Mouse (Mus musculus) T-helper 1 cell (primary cell): ENCODE data around the gene Msrb1.

Source experiments
- in situ Hi-C: fragments of 300-600 bp; cut with MboI, MseI; formaldehyde crosslinking; loops from one replicate; pipeline ENCODE4 v1.15.1; 2025; ENCODE audit warnings: high pct_unique_total_duplicates

Gene Msrb1

GRCm38 (mm10) chr17:24742307-24742706 lies 5.9 kb downstream of the Msrb1 start:
- in situ Hi-C loops = no loop called here

- in situ Hi-C loops = no loop called here
Measured at GRCm38 (mm10) chr17:24743896-24744295, 7.5 kb downstream of the Msrb1 start.

- in situ Hi-C loops = no loop called here
Measured at GRCm38 (mm10) chr17:24744381-24744780, 7.9 kb downstream of the Msrb1 start.

- in situ Hi-C loops = loop anchor here (5.0 kb wide), 1 partner anchor 51 kb away; no protein-coding TSS in a partner anchor
Measured at GRCm38 (mm10) chr17:24745526-24746497, 9.4 kb downstream of the Msrb1 start.

GRCm38 (mm10) chr17:24746986-24747385 lies 10.5 kb downstream of the Msrb1 start:
- in situ Hi-C loops = loop anchor here (5.0 kb wide), 1 partner anchor 50 kb away; no protein-coding TSS in a partner anchor

GRCm38 (mm10) chr17:24751528-24751927 lies 15.1 kb downstream of the Msrb1 start:
- in situ Hi-C loops = no loop called here

- in situ Hi-C loops = no loop called here
Measured at GRCm38 (mm10) chr17:24752415-24753394, 16.3 kb downstream of the Msrb1 start, which contains the start of gene Hs3st6. TSS of gene Hs3st6 (plus strand) at chr17:24752988.

- in situ Hi-C loops = no loop called here
Measured at GRCm38 (mm10) chr17:24757394-24757793, 21.0 kb downstream of the Msrb1 start.

GRCm38 (mm10) chr17:24761121-24761520 lies 24.7 kb downstream of the Msrb1 start:
- in situ Hi-C loops = no loop called here

- in situ Hi-C loops = no loop called here
Measured at GRCm38 (mm10) chr17:24765016-24765905, 28.8 kb downstream of the Msrb1 start.

- in situ Hi-C loops = no loop called here
Measured at GRCm38 (mm10) chr17:24766266-24766875, 29.9 kb downstream of the Msrb1 start.

GRCm38 (mm10) chr17:24769146-24769545 lies 32.7 kb downstream of the Msrb1 start:
- in situ Hi-C loops = no loop called here

GRCm38 (mm10) chr17:24773241-24773640 lies 36.8 kb downstream of the Msrb1 start:
- in situ Hi-C loops = no loop called here

GRCm38 (mm10) chr17:24775173-24775572 lies 38.7 kb downstream of the Msrb1 start:
- in situ Hi-C loops = no loop called here

- in situ Hi-C loops = no loop called here
Measured at GRCm38 (mm10) chr17:24777073-24777472, 40.6 kb downstream of the Msrb1 start.

GRCm38 (mm10) chr17:24780821-24781220 lies 44.4 kb downstream of the Msrb1 start:
- in situ Hi-C loops = no loop called here

GRCm38 (mm10) chr17:24792190-24792589 lies 55.7 kb downstream of the Msrb1 start:
- in situ Hi-C loops = no loop called here
